Mouse (Mus musculus) CH12.LX (cell line): ENCODE results near the gene 4930442H23Rik.

Source experiments
- CTCF ChIP-seq, 2 experiments: IDR thresholded peaks in 1 of 2; conservative IDR thresholded peaks in 1 of 2; 2 replicates each; pipeline ENCODE4 v1.5.1; 2011 to 2012; ENCODE audit warnings: low read depth in 2 of 2, low read length in 2 of 2, improper control_type of control experiment in 1 of 2, inconsistent platforms in 1 of 2, mild to moderate bottlenecking in 1 of 2, moderate library complexity in 1 of 2
- ELF1 ChIP-seq: IDR thresholded peaks from 2 replicates; pipeline ENCODE4 v1.6.1; 2014; ENCODE audit warnings: low read depth, mild to moderate bottlenecking, inconsistent platforms, low read length, improper control_type of control experiment
- MXI1 ChIP-seq: IDR thresholded peaks from 2 replicates; pipeline ENCODE4 v1.6.1; 2011; ENCODE audit warnings: mild to moderate bottlenecking, low read depth, low read length, improper control_type of control experiment

DNA sequence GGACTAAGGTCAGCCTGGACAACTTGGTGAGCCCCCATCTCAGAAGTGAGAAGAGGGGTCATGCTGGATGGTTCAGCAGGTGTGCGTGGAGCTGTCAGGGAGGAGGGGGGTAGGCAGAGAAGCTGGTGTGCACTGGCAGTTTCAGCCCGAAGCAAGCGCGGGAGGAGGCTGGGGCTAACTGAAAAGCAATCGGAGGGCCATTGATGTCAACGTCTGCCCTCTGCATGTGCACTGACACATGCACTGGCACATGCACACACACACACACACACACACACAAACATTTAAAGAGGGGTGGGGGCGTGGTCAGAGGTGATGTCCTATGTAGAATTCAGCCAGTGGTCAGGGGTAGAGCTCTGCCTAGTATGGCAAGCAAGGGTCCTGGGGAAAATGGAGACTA is 47.8 kb upstream of the 4930442H23Rik start:
- TF ChIP-seq ELF1 = no peak
- TF ChIP-seq MXI1 = no peak
- no peak for TF ChIP-seq CTCF (conservative IDR thresholded peaks at IDR 0.05 in 1 of 2, IDR thresholded peaks at IDR 0.05 in 1 of 2; ENCODE audit: low read depth in 2 of 2, low read length in 2 of 2)
